Mouse (Mus musculus) liver, embryonic 16.5 days (tissue): ENCODE measurements around the gene Foxf1. TPM values are rescaled to one million over a fixed set of nuclear protein-coding genes. Genes with fewer than 3 reads are reported as not detected.

Source experiments
- ATAC-seq: fragments of 200-750 bp; cut with Nextera tagmentation; 2 replicates; pipeline ENCODE4 v1.8.0; 2017; ENCODE audit warnings: low read depth, mild to moderate bottlenecking, moderate number of reproducible peaks, moderate library complexity
- H3K27ac ChIP-seq: fragments of 300-500 bp; sonication (generic); 2 replicates; pipeline ENCODE4 v1.5.1; 2014; ENCODE audit warnings: mild to moderate bottlenecking, low read length
- H3K27me3 ChIP-seq: fragments of 300-500 bp; sonication (generic); 2 replicates; pipeline ENCODE4 v1.6.1; 2014; ENCODE audit warnings: low read depth, low read length, mixed read lengths; ENCODE audit not compliant: control insufficient read depth, insufficient read depth
- H3K36me3 ChIP-seq: fragments of 300-500 bp; sonication (generic); 2 replicates; pipeline ENCODE4 v1.6.1; 2014; ENCODE audit warnings: mild to moderate bottlenecking; ENCODE audit not compliant: control insufficient read depth, insufficient read depth
- H3K4me1 ChIP-seq: fragments of 300-500 bp; sonication (generic); 2 replicates; pipeline ENCODE4 v1.6.1; 2014; ENCODE audit warnings: low read depth, low read length, mixed read lengths; ENCODE audit not compliant: control insufficient read depth
- H3K4me2 ChIP-seq: fragments of 300-500 bp; sonication (generic); 2 replicates; pipeline ENCODE4 v1.6.1; 2014; ENCODE audit warnings: low read depth, low read length, mixed read lengths
- H3K4me3 ChIP-seq: fragments of 300-500 bp; sonication (generic); 2 replicates; pipeline ENCODE4 v1.5.1; 2014; ENCODE audit warnings: low read depth, mild to moderate bottlenecking, low read length
- H3K9ac ChIP-seq: fragments of 300-500 bp; sonication (generic); 2 replicates; pipeline ENCODE4 v1.6.1; 2014; ENCODE audit warnings: low read depth, low read length
- H3K9me3 ChIP-seq: fragments of 300-500 bp; sonication (generic); replicated peaks from 2 replicates; pipeline ENCODE4 v1.6.1; 2016; ENCODE audit warnings: low read length; ENCODE audit not compliant: control insufficient read depth
- WGBS: fragments of 180-500 bp; shearing (Covaris S2); extraction: QIAGEN DNeasy Blood & Tissue Kit; methylation state at CpG from one replicate; pipeline ENCODE4 v1.1.7; 2014; ENCODE audit not compliant: insufficient replicate concordance; 5-methylcytosine and 5-hydroxymethylcytosine counted together
- microRNA-seq: library from miRNA; unstranded; fragments of <30 nt; microRNA quantifications from one replicate; pipeline ENCODE4, GENCODE M21; 2016
- polyA plus RNA-seq: library from polyadenylated mRNA; unstranded; fragments of >200 nt; fragmentation: Nextera tagmentation; extraction: Ambion mirVana; gene quantifications from 2 replicates; pipeline ENCODE4 v1.2.1, GENCODE M21; 2015

Gene Foxf1
- polyA plus RNA-seq, 1 experiment from 2014 or later = 2.7 TPM

GRCm38 (mm10) chr8:121130522-121130921, 46.3 kb downstream of the Foxf1 start:
- ATAC-seq = no peak
- 26% methylated on average over 5 of the region's 5 CpGs for WGBS
- Histone ChIP-seq H3K27ac (no peak overlapping the region), H3K9me3 (no peaks in the 10 kb centered on the region), H3K4me2 (no peak overlapping the region), H3K4me1 (no peaks in the 10 kb centered on the region), H3K27me3 (peaks cover 56% of the 10 kb centered on the region), H3K36me3 (no peaks in the 10 kb centered on the region), H3K9ac (no peak overlapping the region), H3K4me3 (no peak overlapping the region)

DNA sequence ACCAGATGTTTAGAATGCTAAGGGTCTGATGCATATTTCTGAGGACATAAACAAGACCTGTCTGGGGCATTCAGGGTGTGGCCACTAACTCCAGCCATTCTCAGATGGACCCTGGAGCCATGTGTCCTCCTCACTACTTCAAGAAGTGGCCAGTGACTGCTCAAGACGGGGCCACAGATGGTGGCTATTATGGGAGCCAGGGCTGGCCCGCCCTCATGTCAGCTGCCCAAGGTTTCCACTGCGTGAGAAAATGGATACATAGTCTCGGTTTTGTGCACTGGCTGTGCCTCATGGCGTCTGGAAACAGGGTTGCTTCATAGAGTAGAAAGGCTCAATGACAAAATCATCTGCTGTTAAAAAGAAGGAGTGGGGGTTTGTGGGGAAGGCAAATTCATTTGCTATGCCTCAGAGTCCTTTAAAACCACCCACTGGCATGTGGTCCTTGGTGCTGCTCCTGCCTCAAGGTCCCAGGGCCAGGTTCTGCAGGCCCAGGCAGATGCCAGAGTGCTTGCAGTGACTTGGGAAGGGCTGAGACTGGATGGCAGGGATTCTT, 48.9 kb downstream of the Foxf1 start:
- Histone ChIP-seq H3K9me3 (no peaks in the 10 kb centered on the region; the same call in 1 of the 2 replicates), H3K27me3 (peaks cover 31% of the 10 kb centered on the region), H3K4me3 (no peak overlapping the region), H3K36me3 (no peaks in the 10 kb centered on the region), H3K4me2 (no peak overlapping the region), H3K9ac (no peak overlapping the region), H3K4me1 (no peaks in the 10 kb centered on the region), H3K27ac (no peak overlapping the region)
- WGBS = 58% methylated on average over 5 of the region's 5 CpGs
- ATAC-seq = no peak

DNA sequence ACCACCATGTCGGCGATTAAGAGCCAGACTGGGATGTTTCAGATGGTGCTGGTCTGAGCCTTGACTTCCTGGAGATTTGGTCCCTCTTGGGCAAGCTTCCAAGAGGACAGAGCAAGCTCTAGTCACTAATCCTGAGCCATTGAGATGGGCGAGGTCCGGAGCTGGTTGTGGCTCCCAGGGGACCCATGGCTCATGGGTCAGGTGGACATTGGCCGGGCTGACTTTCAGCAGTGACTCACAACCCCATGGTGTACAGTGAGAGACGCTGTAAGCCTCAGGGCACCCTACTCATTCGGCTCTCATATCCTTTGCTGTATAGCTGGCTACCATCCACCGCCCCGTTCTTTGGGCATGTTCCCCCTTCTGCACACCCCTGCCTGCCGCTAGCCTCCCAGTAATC, 49.9 kb downstream of the Foxf1 start:
- Histone ChIP-seq H3K36me3 (no peaks in the 10 kb centered on the region), H3K27me3 (peaks cover 21% of the 10 kb centered on the region), H3K9ac (no peak overlapping the region), H3K4me1 (no peaks in the 10 kb centered on the region), H3K27ac (no peak overlapping the region), H3K9me3 (no peaks in the 10 kb centered on the region; the same call in none of the 2 replicates), H3K4me2 (no peak overlapping the region), H3K4me3 (no peak overlapping the region)
- ATAC-seq = no peak
- WGBS = 77% methylated on average over 10 of the region's 10 CpGs

GRCm38 (mm10) chr8:121134512-121134911, 50.3 kb downstream of the Foxf1 start:
- 71% methylated on average over 11 of the region's 11 CpGs for WGBS
- Histone ChIP-seq H3K27me3 (peaks cover 16% of the 10 kb centered on the region), H3K4me3 (no peak overlapping the region), H3K4me1 (no peaks in the 10 kb centered on the region), H3K27ac (no peak overlapping the region), H3K4me2 (no peak overlapping the region), H3K36me3 (no peaks in the 10 kb centered on the region), H3K9me3 (no peaks in the 10 kb centered on the region; the same call in none of the 2 replicates), H3K9ac (no peak overlapping the region)
- ATAC-seq = no peak

DNA sequence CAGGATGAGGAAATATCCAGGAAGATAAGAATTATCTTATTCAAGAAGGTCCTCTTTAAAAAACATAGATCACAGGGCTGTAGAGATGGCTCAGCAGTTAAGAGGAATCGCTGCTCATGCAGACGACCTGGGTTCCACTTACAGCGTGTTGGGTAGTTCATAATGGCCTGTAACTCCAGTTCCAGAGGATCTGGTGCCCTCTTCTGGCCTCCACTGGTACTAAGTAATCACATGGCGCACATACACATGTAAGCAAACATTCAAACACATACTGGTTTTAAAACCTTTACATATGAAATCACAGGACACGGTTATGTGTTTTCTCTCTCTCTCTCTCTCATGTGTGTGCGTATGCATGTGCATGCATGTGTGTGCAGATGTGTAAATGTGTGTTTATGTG, 52.7 kb downstream of the Foxf1 start:
- WGBS = 78% methylated on average over 6 of the region's 6 CpGs

More for the DNA sequence above, 52.7 kb downstream of the Foxf1 start:
- ATAC-seq = no peak
- Histone ChIP-seq H3K4me2 (no peak overlapping the region), H3K4me3 (no peak overlapping the region), H3K27me3 (no peaks in the 10 kb centered on the region; the same call in 1 of the 2 replicates), H3K36me3 (no peaks in the 10 kb centered on the region), H3K9ac (no peak overlapping the region), H3K27ac (no peak overlapping the region), H3K9me3 (no peaks in the 10 kb centered on the region; the same call in none of the 2 replicates), H3K4me1 (no peaks in the 10 kb centered on the region)

Small RNA genes lying within 50 kb of the gene (microRNA-seq; reads per million reads assigned to microRNA genes)
- gene Gm27530 = not detected

Other genes with a start within 250 kb of the Foxf1 start
- gene Mthfsd, start 24.0 kb downstream of the Foxf1 start, polyA plus RNA-seq = 15.6 and 17.0 TPM in 2 replicates
- gene Foxc2, start 31.8 kb downstream of the Foxf1 start, polyA plus RNA-seq = 0.04 and 0.08 TPM in 2 replicates
- 0.07 TPM in 1 of 2 replicates, not detected in the other for gene Foxl1, start 43.6 kb downstream of the Foxf1 start, polyA plus RNA-seq